Mouse (Mus musculus) C2C12 (cell line): ENCODE data around the gene 3110009E18Rik.

Experiments
- CEBPB ChIP-seq: IDR thresholded peaks from one replicate; pipeline ENCODE4 v1.6.1; 2011; ENCODE audit warnings: low read depth, mild to moderate bottlenecking, control low read depth, moderate library complexity
- CTCF ChIP-seq: IDR thresholded peaks from one replicate; pipeline ENCODE4 v1.5.1; 2011; ENCODE audit not compliant: control insufficient read depth, insufficient read depth, insufficient read length
- MAX ChIP-seq: IDR thresholded peaks from one replicate; pipeline ENCODE4 v1.6.1; 2011; ENCODE audit warnings: mild to moderate bottlenecking, control low read depth
- USF1 ChIP-seq: IDR thresholded peaks from one replicate; pipeline ENCODE4 v1.6.1; 2011; ENCODE audit warnings: low read depth, mild to moderate bottlenecking, control low read depth, moderate library complexity

GRCm38 (mm10) chr1:120105556-120105959 is 15.4 kb upstream of the 3110009E18Rik start:
- TF ChIP-seq USF1, result no peak
- no peak for TF ChIP-seq CTCF
- no peak for TF ChIP-seq MAX
- no peak for TF ChIP-seq CEBPB
